In the genomic region with DNA sequence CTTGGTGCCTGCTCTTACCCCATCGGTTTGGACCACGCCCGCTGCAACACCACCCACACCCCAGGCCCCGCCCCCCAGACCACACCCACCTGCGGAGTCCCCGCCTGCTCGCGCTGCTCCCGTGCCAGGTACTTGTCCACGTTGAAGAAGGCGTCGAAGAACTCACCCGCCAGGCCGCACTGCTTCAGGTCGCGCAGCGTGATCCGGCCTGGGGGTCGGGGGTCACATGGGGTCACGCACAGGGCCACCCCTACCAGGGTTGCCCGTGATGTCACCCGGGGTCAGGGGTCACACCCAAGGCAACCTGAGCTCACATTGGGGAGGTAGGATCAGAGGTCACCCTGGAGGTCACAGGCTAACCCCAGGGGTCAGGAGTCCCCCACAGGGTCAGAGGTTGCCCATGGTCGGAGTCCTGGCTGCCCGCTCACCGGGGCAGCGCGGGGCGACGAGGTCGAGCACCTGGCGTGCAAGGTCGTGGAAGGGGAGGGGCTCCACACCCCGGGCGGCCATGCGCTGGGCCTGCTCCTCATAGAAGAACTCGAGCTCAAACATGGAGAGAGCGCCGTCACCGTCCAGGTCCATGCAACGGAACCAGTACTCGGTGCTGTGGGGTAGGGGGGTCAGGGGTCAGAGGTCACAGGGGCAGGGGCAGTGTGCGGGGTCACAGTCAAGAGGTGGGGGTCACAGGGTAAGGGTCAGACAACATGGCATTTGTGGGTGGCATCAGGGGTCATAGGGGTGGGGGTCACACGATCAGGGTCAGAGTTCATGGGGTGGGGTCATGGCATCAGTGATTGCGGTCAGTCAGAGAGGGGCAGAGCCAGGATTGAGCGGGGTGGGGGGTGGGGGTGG, we compare ENCODE assay signal across 8 mouse cellular contexts. TPM values are rescaled to one million over a fixed set of nuclear protein-coding genes. Genes with fewer than 3 reads are reported as not detected.
DNase-seq lines count a peak whose midpoint lies in the region; ATAC-seq and TF ChIP-seq lines count a peak whose summit lies in the region.

No protein-coding gene starts in this region.

- peaks cover 20% of the 10 kb centered on the region for H3K9me3 ChIP-seq in forebrain, embryonic 14.5 days (replicated peaks; ENCODE audit: control insufficient read depth, low read length)
- H3K9me3 ChIP-seq in limb, embryonic 15.5 days, result peaks cover 21% of the 10 kb centered on the region

- peaks cover 34% of the 10 kb centered on the region for H3K36me3 ChIP-seq in forebrain, embryonic 14.5 days (ENCODE audit: control insufficient read depth, insufficient read depth, low read length)
- H3K36me3 ChIP-seq in limb, embryonic 15.5 days, result peaks cover 35% of the 10 kb centered on the region
- no peaks in the 10 kb centered on the region; the same call in 1 of the 2 replicates for H3K36me3 ChIP-seq in testis, adult 2 months (ENCODE audit: control insufficient read depth, insufficient read depth, low read length)

- 99% methylated on average over 45 of the region's 45 CpGs for WGBS in forebrain, embryonic 14.5 days
- 98% methylated on average over 45 of the region's 45 CpGs for WGBS in limb, embryonic 15.5 days

- peak; percentile 4 to 5 for DNase-seq in frontal cortex, adult 2 months (ENCODE audit: extremely low spot score in 1 of 2, low spot score in 1 of 2)
- peak; percentile 22 for DNase-seq in urinary bladder, adult 2 months (ENCODE audit: low spot score)
- DNase-seq in urinary bladder, postnatal 25 days (ENCODE audit: low spot score), result no peak
- no peak for DNase-seq in forebrain, embryonic 14.5 days (ENCODE audit: low spot score)
- DNase-seq in kidney, adult 9 months, result peak; percentile 17

- no peak for ATAC-seq in frontal cortex, adult (ENCODE audit: low TSS enrichment)
- ATAC-seq in forebrain, embryonic 14.5 days, result 0 out of 2 replicates have a peak, but pooled peaks have one; percentile 37
- peak; percentile 30 for ATAC-seq in limb, embryonic 15.5 days (ENCODE audit: insufficient number of reproducible peaks, low FRiP score, low TSS enrichment, low read depth)

- no peaks in the 10 kb centered on the region for H3K27me3 ChIP-seq in forebrain, embryonic 14.5 days (replicated peaks; ENCODE audit: control insufficient read depth, insufficient read depth, low read length)
- no peaks in the 10 kb centered on the region for H3K27me3 ChIP-seq in limb, embryonic 15.5 days
- H3K27me3 ChIP-seq in testis, adult 2 months (ENCODE audit: control insufficient read depth, insufficient read depth, low read length), result no peaks in the 10 kb centered on the region

- no peak overlapping the region for H3K4me3 ChIP-seq in forebrain, embryonic 14.5 days (ENCODE audit: low read depth, low read length)
- no peak overlapping the region for H3K4me3 ChIP-seq in limb, embryonic 15.5 days
- peak overlapping the region; percentile 81 for H3K4me3 ChIP-seq in testis, adult 2 months (ENCODE audit: control insufficient read depth, low read depth, low read length)

- H3K27ac ChIP-seq in forebrain, embryonic 14.5 days (ENCODE audit: low read depth, low read length), result no peak overlapping the region
- no peak overlapping the region for H3K27ac ChIP-seq in limb, embryonic 15.5 days
- peak overlapping the region; percentile 88 for H3K27ac ChIP-seq in testis, adult 2 months (ENCODE audit: control insufficient read depth, insufficient read depth, low read depth, low read length)

- 0 out of 2 replicates have a peak, but pooled peaks have one; percentile 5 for TF ChIP-seq POLR2A in testis, adult 2 months (IDR thresholded peaks at IDR 0.05; ENCODE audit: control insufficient read depth, low read depth, low read length)

- TF ChIP-seq CTCF in testis, adult 2 months (IDR thresholded peaks at IDR 0.05; ENCODE audit: control insufficient read depth, insufficient read depth, insufficient replicate concordance, low read depth, low read length), result no peak

- no peaks in the 10 kb centered on the region for H3K4me1 ChIP-seq in forebrain, embryonic 14.5 days (ENCODE audit: control insufficient read depth, insufficient read depth, low read length)
- H3K4me1 ChIP-seq in limb, embryonic 15.5 days, result no peaks in the 10 kb centered on the region
- H3K4me1 ChIP-seq in testis, adult 2 months (ENCODE audit: control insufficient read depth, insufficient read depth, low read length), result peaks cover 21% of the 10 kb centered on the region

- no peak overlapping the region for H3K9ac ChIP-seq in forebrain, embryonic 14.5 days (ENCODE audit: low read length)
- no peak overlapping the region for H3K9ac ChIP-seq in limb, embryonic 15.5 days

- H3K4me2 ChIP-seq in forebrain, embryonic 14.5 days (ENCODE audit: low read length), result no peak overlapping the region
- H3K4me2 ChIP-seq in limb, embryonic 15.5 days, result no peak overlapping the region

RNA-seq across cellular contexts. Expression of a gene that starts 34.8 kb away (rescaled TPM):
- 175 and 181 TPM in 2 replicates for polyA plus RNA-seq in frontal cortex, adult 2 months (2012; rRNA removed)
- polyA plus RNA-seq in urinary bladder, adult 2 months (2012; rRNA removed), result 137 and 145 TPM in 2 replicates
- polyA plus RNA-seq in forebrain, embryonic 14.5 days (2014; fragmentation: Nextera tagmentation; extraction: Ambion mirVana), result 109 and 139 TPM in 2 replicates
- polyA plus RNA-seq in limb, embryonic 15.5 days (2015; fragmentation: Nextera tagmentation; extraction: Ambion mirVana), result 114 and 144 TPM in 2 replicates
- polyA plus RNA-seq in testis, adult 2 months (2012; rRNA removed), result 117 TPM in 2 replicates

RNA-seq across cellular contexts. Expression of a gene that starts 51.7 kb away (rescaled TPM):
- polyA plus RNA-seq in frontal cortex, adult 2 months (2012; rRNA removed), result not detected in 2 replicates
- polyA plus RNA-seq in urinary bladder, adult 2 months (2012; rRNA removed), result not detected in 2 replicates
- polyA plus RNA-seq in forebrain, embryonic 14.5 days (2014; fragmentation: Nextera tagmentation; extraction: Ambion mirVana), result not detected in 2 replicates
- not detected in 2 replicates for polyA plus RNA-seq in limb, embryonic 15.5 days (2015; fragmentation: Nextera tagmentation; extraction: Ambion mirVana)
- not detected in 2 replicates for polyA plus RNA-seq in testis, adult 2 months (2012; rRNA removed)

Comparison
In these comparisons a context has a peak if more than half of its experiments do, and no peak if none do; other contexts are left out.
1. DNase-seq: peak in frontal cortex, adult 2 months (2 of 2), urinary bladder, adult 2 months (single experiment) and kidney, adult 9 months (single experiment); none in urinary bladder, postnatal 25 days (single experiment) and forebrain, embryonic 14.5 days (single experiment).